Mouse (Mus musculus) stomach, postnatal 0 days (tissue): ENCODE data around the gene Med13l. TPM values are rescaled to one million over a fixed set of nuclear protein-coding genes. Genes with fewer than 3 reads are reported as not detected.

Source experiments
- ATAC-seq: fragments of 200-750 bp; cut with Nextera tagmentation; 2 replicates; pipeline ENCODE4 v1.8.0; 2017; ENCODE audit not compliant: low FRiP score, low TSS enrichment
- DNase-seq: peaks from one replicate; pipeline ENCODE4 v3.0.0-alpha.2; 2016; ENCODE audit warnings: low spot score
- H3K27ac ChIP-seq: fragments of 300-500 bp; sonication (generic); replicated peaks from 2 replicates; pipeline ENCODE4 v1.5.1; 2014; ENCODE audit warnings: mild to moderate bottlenecking, control low read depth
- H3K27me3 ChIP-seq: fragments of 300-500 bp; sonication (generic); 2 replicates; pipeline ENCODE4 v1.6.1; 2014; ENCODE audit warnings: low read length; ENCODE audit not compliant: control insufficient read depth, insufficient read depth
- H3K36me3 ChIP-seq: fragments of 300-500 bp; sonication (generic); 2 replicates; pipeline ENCODE4 v1.6.1; 2014; ENCODE audit warnings: low read length, mixed read lengths; ENCODE audit not compliant: control insufficient read depth, insufficient read depth
- H3K4me1 ChIP-seq: fragments of 300-500 bp; sonication (generic); replicated peaks from 2 replicates; pipeline ENCODE4 v1.6.1; 2014; ENCODE audit warnings: antibody characterized with exemption; ENCODE audit not compliant: control insufficient read depth, insufficient read depth
- H3K4me2 ChIP-seq: fragments of 300-500 bp; sonication (generic); replicated peaks from 2 replicates; pipeline ENCODE4 v1.6.1; 2014; ENCODE audit warnings: low read depth, mild to moderate bottlenecking, control low read depth, moderate library complexity
- H3K4me3 ChIP-seq: fragments of 300-500 bp; sonication (generic); 2 replicates; pipeline ENCODE4 v1.5.1; 2014; ENCODE audit warnings: low read depth, low read length, control low read depth
- H3K9ac ChIP-seq: fragments of 300-500 bp; sonication (generic); 2 replicates; pipeline ENCODE4 v1.6.1; 2014; ENCODE audit warnings: mild to moderate bottlenecking, low read length, control low read depth, mixed read lengths
- H3K9me3 ChIP-seq: fragments of 300-500 bp; sonication (generic); 2 replicates; pipeline ENCODE4 v1.6.1; 2016; ENCODE audit warnings: low read length; ENCODE audit not compliant: control insufficient read depth
- CTCF ChIP-seq: IDR thresholded peaks from 2 replicates; pipeline ENCODE4 v1.5.1; 2016; ENCODE audit warnings: antibody characterized with exemption, low read depth, mild to moderate bottlenecking, moderate library complexity
- EP300 ChIP-seq: optimal IDR thresholded peaks from 2 replicates; pipeline ENCODE3; 2016; ENCODE audit warnings: antibody characterized with exemption
- WGBS: fragments of 180-500 bp; shearing (Covaris S2); extraction: QIAGEN DNeasy Blood & Tissue Kit; methylation state at CpG from one replicate; pipeline ENCODE4 v1.1.7; 2014; 5-methylcytosine and 5-hydroxymethylcytosine counted together
- polyA plus RNA-seq: library from polyadenylated mRNA; unstranded; fragments of >200 nt; fragmentation: Nextera tagmentation; extraction: Ambion mirVana; gene quantifications from 2 replicates; pipeline ENCODE4 v1.2.1, GENCODE M21; 2015

Med13l gene
- polyA plus RNA-seq, 1 experiment from 2014 or later, result 5.4 TPM

DNA sequence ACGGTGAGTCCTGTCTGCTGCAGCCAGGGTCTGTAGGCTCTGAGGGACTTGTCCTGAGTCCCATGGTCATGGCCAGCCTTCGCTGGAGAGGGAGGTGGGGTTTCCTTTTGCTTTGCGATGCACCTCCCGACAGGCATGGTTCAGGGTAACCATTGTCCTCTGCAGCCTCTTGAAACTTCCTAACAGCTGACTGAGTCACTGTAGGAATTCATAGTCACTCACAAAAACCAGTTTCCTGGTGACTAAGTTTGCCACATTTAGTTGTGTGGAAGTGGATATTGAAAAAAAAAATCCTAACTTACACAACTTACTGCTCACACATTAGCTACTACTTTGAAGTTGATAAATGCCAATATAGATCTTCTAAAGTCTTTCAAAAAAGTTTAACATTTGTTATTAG, 77.5 kb downstream of the Med13l start:
- TF ChIP-seq EP300 (no peak), CTCF (no peak)
- WGBS, result 74% methylated on average over 4 of the region's 4 CpGs
- H3K9me3 ChIP-seq, result no peaks in the 10 kb centered on the region

DNA sequence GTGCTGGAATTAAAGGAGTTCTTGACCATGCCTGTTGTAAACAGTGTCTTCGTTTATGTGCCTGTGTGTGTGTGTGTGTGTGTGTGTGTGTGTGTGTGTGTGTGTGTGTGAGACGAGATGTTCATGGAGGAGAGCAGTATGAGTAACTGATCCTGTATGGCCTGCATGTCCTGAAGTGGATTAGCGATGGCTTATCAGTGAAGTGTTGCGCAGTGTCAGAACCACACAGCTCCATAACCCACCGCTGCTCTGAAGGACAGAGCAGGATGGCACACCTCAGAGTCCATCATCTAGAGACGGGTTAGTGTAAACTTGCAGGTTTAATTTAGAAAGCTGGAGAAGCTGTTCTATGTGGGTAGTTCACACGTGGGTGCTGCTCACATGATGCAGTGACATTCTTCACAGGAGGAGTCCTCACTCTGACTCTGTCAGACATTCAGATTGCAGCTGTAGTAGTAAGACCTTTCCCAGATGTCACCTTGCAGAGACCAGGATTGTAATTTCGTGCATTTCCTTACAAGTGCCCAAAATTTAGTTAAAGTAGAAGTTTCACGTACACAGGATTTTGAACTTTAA, 78.1 kb downstream of the Med13l start:
- no peak for TF ChIP-seq EP300
- no peak for TF ChIP-seq CTCF
- Histone ChIP-seq H3K4me3 (no peak overlapping the region), H3K36me3 (no peaks in the 10 kb centered on the region), H3K27me3 (no peaks in the 10 kb centered on the region), H3K4me2 (no peak overlapping the region), H3K9me3 (no peaks in the 10 kb centered on the region), H3K9ac (no peak overlapping the region), H3K27ac (no peak overlapping the region), H3K4me1 (peaks cover 5% of the 10 kb centered on the region)
- DNase-seq, result no peak
- ATAC-seq, result no peak
- WGBS, result 64% methylated on average over 9 of the region's 9 CpGs

More for the DNA sequence above, 77.5 kb downstream of the Med13l start:
- no peak overlapping the region for H3K27ac ChIP-seq
- ATAC-seq (no peak), DNase-seq (no peak)
- no peak overlapping the region for H3K9ac ChIP-seq
- H3K27me3 ChIP-seq, result no peaks in the 10 kb centered on the region
- H3K4me3 ChIP-seq, result no peak overlapping the region
- H3K4me1 ChIP-seq, result peaks cover 5% of the 10 kb centered on the region
- no peaks in the 10 kb centered on the region for H3K36me3 ChIP-seq
- H3K4me2 ChIP-seq, result no peak overlapping the region

DNA sequence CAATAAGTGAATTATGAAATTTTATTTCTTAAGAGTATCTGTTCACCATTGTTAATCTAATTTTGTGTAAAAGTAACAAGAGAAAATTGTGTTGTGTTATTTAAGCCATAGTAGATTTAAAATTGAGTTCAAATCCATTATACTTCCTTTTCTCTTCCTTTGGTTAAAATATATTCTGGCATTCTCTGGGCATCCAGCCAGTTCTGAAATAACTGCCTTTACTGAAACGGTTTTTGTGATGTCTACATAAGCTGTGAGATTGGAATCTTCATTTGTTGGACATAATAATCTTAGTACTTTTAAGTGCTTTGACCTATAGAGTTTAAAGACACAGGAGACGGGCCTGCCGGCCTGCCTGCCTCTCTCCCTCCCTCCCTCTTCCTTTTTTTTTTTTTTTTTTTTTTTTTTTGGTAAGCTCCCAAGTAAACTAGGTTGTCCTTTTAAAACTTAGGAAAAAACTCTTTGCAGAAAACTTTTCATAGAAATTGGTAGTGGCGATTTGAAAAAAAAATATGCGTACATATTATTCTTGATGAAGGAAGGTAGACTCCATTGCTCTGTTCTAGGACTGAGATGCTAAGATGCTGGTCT, 78.7 kb downstream of the Med13l start:
- H3K4me2 ChIP-seq, result no peak overlapping the region
- ATAC-seq (no peak), DNase-seq (no peak)
- H3K4me1 ChIP-seq, result peaks cover 5% of the 10 kb centered on the region
- no peak overlapping the region for H3K9ac ChIP-seq
- 41% methylated on average over 5 of the region's 5 CpGs for WGBS
- TF ChIP-seq EP300 (no peak), CTCF (no peak)
- no peaks in the 10 kb centered on the region for H3K36me3 ChIP-seq
- H3K4me3 ChIP-seq, result no peak overlapping the region
- no peak overlapping the region for H3K27ac ChIP-seq
- H3K9me3 ChIP-seq, result no peaks in the 10 kb centered on the region
- H3K27me3 ChIP-seq, result no peaks in the 10 kb centered on the region

DNA sequence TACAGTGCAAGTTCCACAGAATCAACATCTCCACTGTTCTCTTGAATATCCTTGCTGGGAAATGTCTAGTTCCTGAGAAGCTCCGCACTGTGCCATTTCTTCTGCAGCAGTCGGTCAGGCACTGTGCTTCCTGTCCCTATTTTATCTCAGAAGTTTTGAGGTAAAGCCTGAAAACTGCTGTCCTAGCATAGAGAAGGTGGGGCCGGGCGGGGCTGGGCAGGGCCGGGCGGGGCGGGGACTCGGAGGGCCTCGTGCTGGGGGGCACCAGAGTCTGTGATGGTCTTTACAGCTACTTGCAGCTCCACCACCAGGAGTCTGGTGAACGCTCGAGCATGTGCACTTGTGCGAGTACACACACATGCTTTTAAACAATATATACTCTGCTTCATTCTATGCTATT, 83.6 kb downstream of the Med13l start:
- no peak overlapping the region for H3K9ac ChIP-seq
- DNase-seq, result no peak
- H3K27ac ChIP-seq, result no peak overlapping the region
- 66% methylated on average over 12 of the region's 12 CpGs for WGBS
- H3K9me3 ChIP-seq, result no peaks in the 10 kb centered on the region
- no peak overlapping the region for H3K4me2 ChIP-seq
- no peak overlapping the region for H3K4me3 ChIP-seq
- no peaks in the 10 kb centered on the region for H3K36me3 ChIP-seq
- H3K27me3 ChIP-seq, result no peaks in the 10 kb centered on the region
- no peak for ATAC-seq
- peaks cover 5% of the 10 kb centered on the region; the same call in 1 of the 2 replicates for H3K4me1 ChIP-seq
- no peak for TF ChIP-seq EP300
- TF ChIP-seq CTCF, result no peak

- H3K4me2 ChIP-seq, result no peak overlapping the region
- H3K4me1 ChIP-seq, result peaks cover 5% of the 10 kb centered on the region; the same call in 1 of the 2 replicates
- no peak for ATAC-seq
- no peak for DNase-seq
- 82% methylated on average over 8 of the region's 8 CpGs for WGBS
- no peaks in the 10 kb centered on the region for H3K9me3 ChIP-seq
- H3K27ac ChIP-seq, result no peak overlapping the region
- H3K9ac ChIP-seq, result no peak overlapping the region
- TF ChIP-seq CTCF, result no peak
- no peak for TF ChIP-seq EP300
- H3K4me3 ChIP-seq, result no peak overlapping the region
- H3K27me3 ChIP-seq, result no peaks in the 10 kb centered on the region
- no peaks in the 10 kb centered on the region for H3K36me3 ChIP-seq
Measured at GRCm38 (mm10) chr5:118644511-118644910, 84.0 kb downstream of the Med13l start.

DNA sequence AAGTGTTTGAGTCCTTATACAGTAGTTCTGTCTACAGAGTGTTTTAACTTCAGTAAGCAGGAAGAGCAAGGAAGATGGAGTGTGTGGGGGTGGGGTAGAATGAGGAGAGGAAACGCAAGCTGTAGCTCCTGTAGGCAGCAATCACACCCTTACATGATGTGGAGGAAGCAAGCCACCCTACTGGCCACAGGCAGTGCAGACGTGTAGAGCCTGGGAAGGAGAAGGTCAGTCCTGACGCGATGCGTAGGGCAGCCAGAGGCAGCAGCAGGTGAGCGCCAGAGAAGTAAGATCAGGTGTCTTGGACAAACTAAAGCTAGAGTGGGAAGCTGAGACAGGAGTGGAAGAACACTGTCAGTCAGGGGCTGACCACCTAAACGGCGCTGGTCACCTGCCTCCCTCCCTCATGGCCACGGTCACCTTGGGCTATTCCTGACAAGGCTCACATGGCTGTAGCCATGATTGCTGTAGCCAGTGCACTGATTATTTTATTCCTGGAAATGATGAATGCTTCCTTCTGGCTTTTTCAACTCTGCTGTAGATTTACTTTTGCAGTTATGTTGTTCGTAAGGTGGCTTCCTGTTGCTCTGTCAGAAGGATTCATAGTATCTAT, 84.8 kb downstream of the Med13l start:
- Histone ChIP-seq H3K4me3 (no peak overlapping the region), H3K36me3 (no peaks in the 10 kb centered on the region), H3K27me3 (no peaks in the 10 kb centered on the region), H3K4me2 (no peak overlapping the region), H3K9me3 (no peaks in the 10 kb centered on the region), H3K9ac (no peak overlapping the region), H3K4me1 (peaks cover 6% of the 10 kb centered on the region; the same call in 1 of the 2 replicates), H3K27ac (no peak overlapping the region)
- 73% methylated on average over 10 of the region's 10 CpGs for WGBS
- no peak for TF ChIP-seq EP300
- no peak for TF ChIP-seq CTCF
- DNase-seq (no peak), ATAC-seq (peak; percentile 73)
